Mouse (Mus musculus) liver, embryonic 14.5 days (tissue): ENCODE measurements at regions not wholly inside any gene's neighbourhood (a gene's known extent, or its start where the extent isn't known, plus 50 kb on each side); places are given as distances from the start of the nearest gene placed in this dataset.

Source experiments
- CTCF ChIP-seq: IDR thresholded peaks from 2 replicates; pipeline ENCODE4 v1.5.1; 2016; ENCODE audit warnings: antibody characterized with exemption, low read depth, control low read depth
- EP300 ChIP-seq: IDR thresholded peaks from 2 replicates; pipeline ENCODE4 v1.6.1; 2016; ENCODE audit warnings: antibody characterized with exemption, low read depth

- no peak for TF ChIP-seq CTCF
- TF ChIP-seq EP300, result no peak
These were observed 279.9 kb upstream of the Adamts16 start for GRCm38 (mm10) chr13:71121484-71121883.
